ENCODE assay signal across 11 mouse cellular contexts in the genomic region with DNA sequence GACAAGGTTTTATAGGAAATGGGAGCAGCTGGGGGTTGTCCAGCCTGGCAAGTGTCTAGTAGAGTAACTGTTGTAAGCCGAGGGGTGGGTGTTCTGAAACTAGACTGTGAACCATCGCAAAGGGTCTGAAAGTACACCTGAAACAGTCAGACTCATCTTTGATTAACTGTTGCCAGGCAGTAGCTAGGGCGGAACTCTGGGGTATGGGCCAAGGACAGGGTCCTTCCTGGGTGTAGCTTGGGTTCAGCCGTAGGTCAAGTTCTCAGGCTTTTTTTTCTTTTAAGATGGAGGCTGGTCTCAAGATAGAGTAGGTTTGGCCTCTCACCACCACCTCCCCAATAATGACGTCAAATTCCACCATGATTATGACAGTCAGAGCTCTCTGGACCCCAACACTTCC. TPM values are rescaled to one million over a fixed set of nuclear protein-coding genes. Genes with fewer than 3 reads are reported as not detected.
"Had no signal": no experiment of that assay in that cellular context is flagged by ENCODE, and none has a peak within 500 bp of the region (broad histone marks: within the 10 kb centered on the region; RNA-seq: fewer than 3 reads in every experiment).

No protein-coding gene starts in this region.

- DNase-seq: lung, adult 2 months; lung, postnatal 14 days; lung, postnatal 36 days; right cerebral cortex, postnatal 14 days; thymus, adult 2 months; thymus, postnatal 25 days; thymus, postnatal 4 days had no signal

RNA-seq across cellular contexts. Expression of a gene that starts 26.3 kb away (rescaled TPM):
- total RNA-seq: megakaryocyte progenitor cell, adult 5-6 weeks; midbrain, postnatal 0 days; monocyte, adult 5-6 weeks; neutrophil, adult 5-6 weeks had no signal

RNA-seq across cellular contexts. Expression of a gene that starts 38.2 kb away (rescaled TPM):
- total RNA-seq: megakaryocyte progenitor cell, adult 5-6 weeks; monocyte, adult 5-6 weeks; neutrophil, adult 5-6 weeks had no signal

RNA-seq across cellular contexts. Expression of a gene that starts 47.1 kb away (rescaled TPM):
- total RNA-seq: megakaryocyte progenitor cell, adult 5-6 weeks; monocyte, adult 5-6 weeks; neutrophil, adult 5-6 weeks had no signal

RNA-seq across cellular contexts. Expression of a gene that starts 48.0 kb away (rescaled TPM):
- total RNA-seq: megakaryocyte progenitor cell, adult 5-6 weeks; monocyte, adult 5-6 weeks had no signal
